Mouse (Mus musculus) layer of hippocampus, adult 2 months (tissue): ENCODE measurements around the gene Tigd4. TPM values are rescaled to one million over a fixed set of nuclear protein-coding genes. Genes with fewer than 3 reads are reported as not detected.

Experiments used
- DNase-seq, 2 experiments: peaks; one replicate each; pipeline ENCODE4 v3.0.0; 2022; ENCODE audit warnings: low spot score in 2 of 2
- H3K27ac ChIP-seq: fragments of 200-600 bp; 2 replicates; pipeline ENCODE4 v1.8.1; 2022
- H3K4me3 ChIP-seq: fragments of 200-600 bp; 2 replicates; pipeline ENCODE4 v1.8.1; 2022; ENCODE audit warnings: mild to moderate bottlenecking
- CTCF ChIP-seq: fragments of 200-600 bp; conservative IDR thresholded peaks from 2 replicates; pipeline ENCODE4 v1.8.1; 2022; ENCODE audit warnings: antibody characterized with exemption, mild to moderate bottlenecking, moderate library complexity
- total RNA-seq, 2 experiments: library from RNA; stranded (reverse); gene quantifications; 2 replicates each; pipeline ENCODE4 v1.2.3; 2021

Gene Tigd4
- total RNA-seq, 2 experiments from 2014 or later, result 0.12 TPM; not detected in 1

DNA sequence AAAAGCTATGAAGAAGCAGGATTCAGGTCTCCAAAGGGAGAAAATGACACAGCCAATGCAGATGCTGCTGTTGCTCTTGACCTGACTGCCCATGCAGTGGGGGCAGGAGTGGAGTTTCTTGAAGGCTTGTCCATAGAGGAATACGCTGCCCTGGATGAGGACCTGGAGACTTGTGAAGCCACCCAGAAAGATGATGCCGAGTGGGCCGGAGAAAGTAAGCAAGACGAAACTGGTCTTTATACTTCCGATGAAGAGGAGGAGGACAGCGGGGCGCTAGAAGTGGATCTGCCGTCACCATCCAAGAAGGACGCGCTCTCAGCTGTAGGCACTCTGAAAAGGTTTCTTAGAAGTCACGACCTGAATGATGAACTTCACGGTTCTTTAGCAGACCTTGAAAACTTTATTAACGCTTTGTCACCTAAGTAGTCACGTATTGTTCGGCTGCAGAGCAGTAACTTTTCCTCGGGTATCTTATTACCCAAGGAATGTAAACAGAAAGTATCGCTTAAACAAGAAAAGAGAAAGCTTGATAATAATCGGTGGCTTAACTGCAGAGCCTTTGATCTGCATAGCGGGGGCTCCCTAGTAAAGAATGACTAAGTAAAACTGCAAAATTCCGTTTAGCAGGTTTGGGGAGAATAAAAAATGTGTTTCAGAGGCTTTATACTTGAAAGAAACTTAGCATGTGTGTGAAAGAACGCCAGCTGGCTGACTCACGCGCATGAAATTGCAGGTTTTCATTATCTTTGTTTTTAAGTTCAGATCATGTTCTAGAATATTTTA, 1.7 kb downstream of the Tigd4 start:
- peak overlapping the region; percentile 46; the same call in 1 of the 2 replicates for H3K27ac ChIP-seq
- H3K4me3 ChIP-seq, result peak overlapping the region; percentile 46
- no peak for TF ChIP-seq CTCF
- DNase-seq, result peak; percentile 30 to 57

DNA sequence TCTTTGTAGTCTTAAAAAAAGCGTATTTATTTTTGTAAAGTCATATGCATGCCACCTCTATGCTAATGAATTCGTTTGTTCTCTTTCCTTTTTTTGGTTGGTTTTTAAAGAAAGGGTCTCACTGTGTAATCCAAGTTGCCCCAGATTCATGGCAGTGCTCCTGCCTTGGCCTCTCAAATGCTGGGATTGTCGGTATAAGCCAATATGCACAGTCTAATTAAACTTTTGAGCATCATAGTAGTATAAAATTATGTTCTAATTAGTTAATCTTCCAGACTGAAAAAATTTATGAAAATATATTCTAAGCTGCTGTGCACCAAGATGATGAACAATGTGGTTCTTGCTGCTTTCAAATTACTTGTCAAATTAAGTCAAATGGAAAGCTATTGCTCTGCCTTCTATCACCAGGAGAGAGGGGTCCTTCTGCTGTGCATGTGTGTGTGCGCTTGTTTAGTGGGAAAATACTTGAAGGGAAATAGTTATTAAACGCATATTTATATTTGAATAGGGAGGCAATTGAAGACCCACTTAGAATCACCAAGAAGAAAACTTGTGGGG, 2.4 kb downstream of the Tigd4 start:
- DNase-seq, result no peak
- TF ChIP-seq CTCF, result no peak
- H3K27ac ChIP-seq, result no peak overlapping the region
- peak overlapping the region; percentile 46; the same call in 1 of the 2 replicates for H3K4me3 ChIP-seq

DNA sequence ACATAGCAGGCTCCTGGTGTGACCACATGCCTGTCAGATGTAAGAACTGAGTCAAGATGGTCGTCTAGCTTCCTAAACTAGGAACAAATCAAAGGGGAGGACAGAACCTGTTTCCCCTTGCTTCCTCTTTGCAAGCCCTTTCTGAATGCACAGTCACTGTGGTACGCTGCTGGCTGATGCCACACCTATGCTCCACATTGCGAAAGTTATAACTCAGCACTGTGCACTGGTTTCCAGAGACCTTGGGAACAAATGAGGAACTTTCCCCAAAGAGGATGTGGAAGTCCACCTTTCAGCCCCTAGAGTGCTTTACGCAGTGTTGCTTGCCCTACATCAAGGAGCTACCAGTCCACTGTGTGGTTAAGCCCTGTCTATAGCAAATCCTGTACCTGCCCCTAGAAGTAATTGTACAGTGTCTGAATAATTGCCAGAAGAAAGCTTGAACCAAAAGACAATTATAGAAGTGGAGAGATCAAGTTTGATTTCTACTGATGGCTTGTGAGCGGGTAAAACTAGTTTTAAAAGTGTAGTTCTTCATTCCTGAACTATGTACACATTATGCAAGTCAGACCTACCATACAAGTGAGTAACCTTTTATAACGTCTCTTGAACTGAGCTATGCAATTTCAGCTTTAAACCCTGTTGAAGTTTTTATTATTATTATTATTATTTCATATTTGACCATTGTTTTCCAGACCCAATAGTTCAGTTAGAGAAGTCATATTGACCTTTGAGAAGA, 4.8 kb downstream of the Tigd4 start:
- DNase-seq, result no peak
- Histone ChIP-seq H3K4me3 (no peak overlapping the region), H3K27ac (no peak overlapping the region)
- TF ChIP-seq CTCF, result no peak

DNA sequence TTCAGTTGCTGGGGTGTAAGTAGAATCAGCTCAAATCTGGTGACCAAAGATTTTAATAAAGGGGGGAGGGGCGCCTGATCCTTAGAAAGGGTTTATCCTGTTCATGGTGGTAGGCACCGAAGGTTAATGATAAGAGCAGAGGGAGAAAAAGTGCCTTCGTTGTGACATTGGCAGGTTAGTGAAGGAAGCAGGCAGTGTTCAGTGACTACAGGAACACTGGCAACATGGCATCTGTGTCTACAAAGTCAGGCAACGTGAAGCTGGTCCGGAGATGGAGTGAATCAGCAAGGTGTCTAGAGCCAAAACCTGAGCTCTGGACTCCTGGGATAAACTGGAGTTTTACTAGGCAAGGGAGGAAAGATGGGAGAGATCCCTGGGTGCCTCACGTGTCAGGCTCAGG, 5.4 kb downstream of the Tigd4 start:
- TF ChIP-seq CTCF, result no peak
- DNase-seq, result no peak
- Histone ChIP-seq H3K4me3 (no peak overlapping the region), H3K27ac (no peak overlapping the region)

DNA sequence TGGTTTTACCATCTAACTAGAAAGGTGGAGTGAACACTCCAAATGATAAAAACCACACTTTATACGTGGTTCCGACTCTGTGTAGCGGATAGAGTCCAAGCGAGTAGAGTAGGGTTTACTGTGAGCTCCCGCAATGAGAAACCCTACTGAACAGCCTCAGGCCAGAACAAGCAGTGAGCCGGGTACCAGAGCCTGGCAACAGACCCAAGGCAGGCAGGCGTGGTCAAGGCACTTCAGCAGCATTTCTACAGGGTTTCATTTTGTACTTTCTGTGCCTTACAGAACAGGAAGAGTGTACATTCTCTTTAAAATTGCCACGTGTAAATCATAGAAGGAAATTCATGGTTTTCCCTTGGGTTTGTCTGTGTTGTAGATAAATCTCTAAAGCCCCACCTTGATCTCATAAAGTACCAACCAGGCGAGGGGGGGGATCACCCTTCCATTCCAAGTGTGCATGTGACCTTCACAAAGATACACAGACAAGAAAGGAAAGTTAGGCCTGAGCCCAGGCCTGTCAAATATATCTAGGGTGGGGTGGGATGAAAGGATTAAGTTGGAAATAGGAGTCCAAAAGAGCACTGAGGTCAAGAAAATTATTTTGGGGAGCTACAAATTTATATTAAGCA, 8.6 kb downstream of the Tigd4 start:
- no peak overlapping the region for H3K4me3 ChIP-seq
- no peak for TF ChIP-seq CTCF
- no peak overlapping the region for H3K27ac ChIP-seq
- no peak for DNase-seq

DNA sequence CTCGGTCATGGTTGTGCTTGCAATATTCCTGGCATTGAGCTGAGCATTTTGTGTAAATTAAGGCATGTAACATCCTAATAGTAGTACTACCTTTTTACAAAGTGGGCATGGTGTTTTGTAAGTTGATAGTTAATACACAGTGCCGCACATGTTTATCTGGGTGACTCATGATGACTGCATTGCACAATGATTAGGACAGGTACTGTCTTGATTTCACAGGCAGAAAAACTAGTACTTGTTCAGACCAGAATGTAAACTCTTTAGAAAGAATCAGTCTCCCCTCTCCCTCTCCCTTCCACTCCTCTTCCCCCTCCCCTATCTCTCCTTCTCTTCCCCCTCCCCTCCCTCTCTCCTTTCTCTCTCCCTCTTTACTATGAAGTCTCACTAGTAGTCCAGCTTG, 9.4 kb downstream of the Tigd4 start:
- H3K27ac ChIP-seq, result no peak overlapping the region
- no peak for DNase-seq
- no peak for TF ChIP-seq CTCF
- H3K4me3 ChIP-seq, result no peak overlapping the region

DNA sequence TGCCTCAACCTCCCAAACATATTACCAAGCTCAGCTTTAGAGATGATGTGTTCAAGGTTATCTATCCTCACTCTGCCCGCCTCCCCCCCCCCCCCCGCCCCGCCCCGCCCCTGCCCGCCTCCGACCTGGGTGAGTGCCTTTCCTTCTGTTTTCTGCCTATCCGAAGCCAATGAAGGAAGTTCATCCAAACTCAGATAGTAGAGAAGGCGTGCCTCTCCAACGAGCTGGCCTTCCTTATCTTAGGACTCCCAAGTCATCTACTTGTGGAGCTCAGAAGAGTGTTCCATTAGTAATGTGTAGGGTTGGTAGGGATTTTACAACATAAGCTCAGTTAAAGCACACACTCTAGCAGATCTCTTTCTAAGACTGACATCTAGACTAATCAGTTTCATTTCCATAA, 9.8 kb downstream of the Tigd4 start:
- Histone ChIP-seq H3K4me3 (no peak overlapping the region), H3K27ac (no peak overlapping the region)
- no peak for TF ChIP-seq CTCF
- no peak for DNase-seq

DNA sequence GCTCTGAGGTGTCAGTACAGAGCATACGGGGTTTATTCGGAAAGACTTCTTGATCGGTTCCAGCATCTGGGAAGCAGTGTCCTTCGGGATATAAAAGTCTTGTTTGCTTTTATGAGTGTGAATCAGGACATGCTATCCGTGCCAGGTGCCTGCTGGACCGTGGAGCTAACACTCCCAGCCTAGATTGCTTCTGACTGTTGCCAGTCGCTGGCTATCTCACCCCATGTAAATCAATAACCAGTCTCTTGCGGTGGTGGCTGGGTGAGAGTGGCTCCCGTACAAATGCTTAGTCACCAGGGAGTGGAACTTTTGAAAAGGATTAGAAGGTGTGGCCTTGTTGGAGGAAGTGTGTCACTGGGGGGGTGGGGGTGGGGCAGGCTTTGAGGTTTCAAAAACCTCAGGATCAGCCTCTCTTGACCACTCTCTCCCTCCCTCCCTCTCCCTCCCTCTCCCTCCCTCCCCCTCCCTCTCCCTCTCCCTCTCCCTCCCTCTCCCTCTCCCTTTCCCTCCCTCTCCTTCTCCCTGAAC, 16.9 kb downstream of the Tigd4 start:
- H3K4me3 ChIP-seq, result no peak overlapping the region
- H3K27ac ChIP-seq, result no peak overlapping the region
- no peak for DNase-seq
- no peak for TF ChIP-seq CTCF

DNA sequence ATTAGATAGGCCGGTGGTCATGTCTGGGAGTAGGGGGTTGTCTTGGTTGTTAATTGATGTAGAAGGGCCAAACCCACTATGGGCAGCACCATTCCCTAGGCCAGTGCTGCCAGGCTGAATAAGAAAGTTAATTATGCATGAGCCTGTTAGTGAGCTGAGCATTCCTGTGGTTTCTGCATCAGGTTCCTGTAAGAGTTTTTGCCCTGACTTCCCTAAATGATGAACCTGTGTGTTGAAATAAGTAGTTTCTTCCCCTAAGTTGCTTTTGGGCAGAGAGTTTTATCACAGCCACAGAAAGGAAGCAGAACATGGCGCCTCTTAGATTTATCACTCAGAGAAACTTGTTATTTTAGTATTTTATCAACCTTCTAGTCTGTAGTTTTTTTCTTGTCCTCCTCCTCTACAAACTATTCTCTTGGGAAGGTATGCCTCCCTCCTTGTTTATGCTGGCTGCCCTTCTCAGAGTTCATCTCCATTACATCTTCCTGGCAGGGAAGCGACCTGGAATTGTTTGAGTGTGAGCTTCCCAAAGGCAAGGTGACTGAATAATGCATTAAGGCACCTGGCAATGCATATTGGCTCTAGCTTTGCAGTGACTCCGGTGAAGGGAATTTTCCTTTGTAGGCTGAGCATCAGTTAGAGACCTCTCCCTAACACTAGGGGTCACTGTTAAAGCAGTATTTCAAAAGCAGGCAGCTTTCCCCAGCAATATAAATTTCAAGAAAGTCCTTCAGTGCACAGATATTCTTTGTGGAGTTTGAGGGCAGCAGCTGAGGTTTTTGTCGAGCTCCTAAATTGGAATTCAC, 21.9 kb downstream of the Tigd4 start:
- TF ChIP-seq CTCF, result peak; percentile 90
- H3K4me3 ChIP-seq, result no peak overlapping the region
- H3K27ac ChIP-seq, result no peak overlapping the region
- DNase-seq, result peak; percentile 46 to 50

DNA sequence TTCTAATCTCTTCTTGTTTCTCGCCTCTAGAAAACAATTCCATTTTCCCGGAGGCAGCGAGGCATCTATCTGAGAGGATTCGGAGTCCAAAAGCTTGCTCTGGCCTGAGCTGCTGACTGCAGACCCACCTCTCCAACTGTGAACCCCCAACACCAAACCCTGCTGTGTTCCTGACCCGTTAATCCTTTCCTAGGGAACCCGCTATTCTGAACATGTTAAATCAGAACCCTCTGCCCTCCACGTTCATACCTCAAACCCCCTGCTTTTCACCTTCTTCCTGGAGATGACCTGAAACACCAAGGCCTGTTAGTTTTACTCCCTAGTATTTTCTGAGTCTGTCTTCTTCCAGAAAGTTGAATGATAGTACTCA, 22.5 kb downstream of the Tigd4 start:
- DNase-seq, result no peak
- TF ChIP-seq CTCF, result no peak
- H3K27ac ChIP-seq, result no peak overlapping the region
- H3K4me3 ChIP-seq, result no peak overlapping the region

DNA sequence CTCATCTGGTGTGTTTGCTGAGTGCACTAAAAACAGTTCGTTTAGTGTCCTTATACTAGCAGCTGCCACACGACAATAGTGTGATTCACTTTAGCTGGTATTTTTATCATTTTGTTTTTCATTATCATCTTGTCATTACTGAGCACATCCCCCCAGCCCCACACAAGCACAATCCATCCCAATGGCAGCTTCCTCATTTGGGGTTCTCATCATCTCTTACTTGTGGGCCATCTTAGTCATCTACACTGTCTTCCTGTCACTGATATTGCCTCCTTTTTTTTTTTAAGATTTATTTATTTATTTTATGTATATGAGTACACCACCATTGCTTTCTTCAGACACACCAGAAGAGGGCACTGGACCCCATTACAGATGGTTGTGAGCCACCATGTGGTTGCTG, 25.3 kb downstream of the Tigd4 start:
- no peak for TF ChIP-seq CTCF

DNA sequence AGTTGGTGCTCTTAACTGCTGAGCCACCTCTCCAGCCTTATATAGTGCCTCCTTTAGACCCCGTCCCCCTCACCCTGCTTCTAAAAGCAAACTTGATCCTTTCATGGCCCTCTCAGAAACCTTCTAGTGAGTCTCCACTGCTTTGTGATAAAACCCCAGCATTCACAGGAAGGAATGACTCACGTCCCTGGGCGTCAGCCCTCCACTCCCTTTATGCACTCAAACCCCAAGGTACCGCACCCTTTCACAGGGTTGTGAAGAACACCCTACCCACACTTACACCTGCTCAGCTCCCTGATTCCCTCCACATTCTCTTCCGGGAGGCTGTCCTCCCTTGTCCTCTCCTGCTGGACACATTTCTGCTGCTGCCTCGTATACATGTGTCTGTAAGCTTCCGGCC, 25.7 kb downstream of the Tigd4 start:
- no peak for TF ChIP-seq CTCF
- Histone ChIP-seq H3K27ac (no peak overlapping the region), H3K4me3 (no peak overlapping the region)
- no peak for DNase-seq

More for the DNA sequence above, 25.3 kb downstream of the Tigd4 start:
- Histone ChIP-seq H3K27ac (no peak overlapping the region), H3K4me3 (no peak overlapping the region)
- DNase-seq, result no peak
